Mouse (Mus musculus) lung, adult 2 months (tissue): ENCODE measurements around the gene Pam. TPM values are rescaled to one million over a fixed set of nuclear protein-coding genes. Genes with fewer than 3 reads are reported as not detected.

Source experiments
- DNase-seq: peaks from one replicate; pipeline ENCODE4 v3.0.0; 2022
- H3K4me1 ChIP-seq: fragments of 200-500 bp; 2 replicates; pipeline ENCODE4 v1.6.1; 2011; ENCODE audit warnings: low read length; ENCODE audit not compliant: control insufficient read depth, insufficient read depth
- H3K4me3 ChIP-seq: fragments of 200-500 bp; replicated peaks from 2 replicates; pipeline ENCODE3; 2011; ENCODE audit warnings: low read depth, mild to moderate bottlenecking, control low read depth, low read length; ENCODE audit errors: extremely low read depth
- CTCF ChIP-seq: fragments of 200-500 bp; IDR thresholded peaks from 2 replicates; pipeline ENCODE4 v1.5.1; 2011; ENCODE audit warnings: mild to moderate bottlenecking, low read length, control low read depth; ENCODE audit not compliant: insufficient read depth
- POLR2A ChIP-seq: fragments of 200-500 bp; IDR thresholded peaks from 2 replicates; pipeline ENCODE4 v1.6.1; 2011; ENCODE audit warnings: low read depth, mild to moderate bottlenecking, control low read depth, low read length, borderline replicate concordance; ENCODE audit errors: extremely low read depth
- WGBS: fragments of 180-500 bp; shearing (Covaris S2); methylation state at CpG from one replicate; pipeline ENCODE4 v1.1.7; 2018; 5-methylcytosine and 5-hydroxymethylcytosine counted together
- polyA plus RNA-seq: library from polyadenylated mRNA; depleted of rRNA; stranded (reverse); fragments of >200 nt; gene quantifications from 2 replicates; pipeline ENCODE4 v1.2.3, GENCODE M21; 2012

The Pam gene
- polyA plus RNA-seq, 1 experiment = 231 TPM

DNA sequence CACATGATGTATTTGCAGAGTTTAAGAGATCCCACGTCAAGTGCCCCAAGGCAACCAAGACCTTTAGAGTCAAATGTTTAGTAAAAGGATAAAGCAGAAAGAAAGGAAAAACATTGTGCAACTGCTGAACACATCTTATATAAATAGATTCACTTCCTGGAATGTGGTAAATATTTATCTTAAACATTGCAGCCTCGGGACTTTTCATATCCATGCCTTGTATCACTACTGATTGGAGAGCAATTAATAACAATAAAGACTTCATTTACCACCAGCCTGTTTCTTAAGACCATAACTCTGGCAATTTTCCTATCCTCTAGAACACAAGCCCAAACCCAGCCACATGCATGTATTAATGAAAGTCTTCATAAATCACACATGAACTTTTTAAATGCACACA lies 33.4 kb downstream of the Pam start:
- no peak for DNase-seq
- no peak overlapping the region for H3K4me3 ChIP-seq
- TF ChIP-seq POLR2A (no peak), CTCF (no peak)
- 20% methylated on average over 2 of the region's 2 CpGs for WGBS
- H3K4me1 ChIP-seq = peaks cover 15% of the 10 kb centered on the region

DNA sequence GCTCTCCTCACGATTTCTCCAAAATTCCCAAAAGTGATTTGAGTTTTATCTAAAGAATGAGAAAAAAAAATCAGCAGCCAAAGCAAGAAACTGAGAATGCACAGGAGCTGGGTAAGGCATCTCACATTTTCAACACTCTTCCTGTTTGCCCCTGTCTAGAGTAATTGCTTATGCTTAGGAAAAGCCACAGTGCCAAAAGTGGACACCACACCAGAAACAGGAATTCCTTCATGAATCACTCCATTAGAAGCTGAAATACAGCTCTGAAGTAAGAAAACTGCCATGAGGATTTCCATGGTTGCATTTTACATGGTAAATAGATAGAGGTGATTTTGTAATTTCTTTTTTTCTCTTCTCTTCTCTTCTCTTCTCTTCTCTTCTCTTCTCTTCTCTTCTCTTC lies 36.0 kb downstream of the Pam start:
- peaks cover 15% of the 10 kb centered on the region for H3K4me1 ChIP-seq

DNA sequence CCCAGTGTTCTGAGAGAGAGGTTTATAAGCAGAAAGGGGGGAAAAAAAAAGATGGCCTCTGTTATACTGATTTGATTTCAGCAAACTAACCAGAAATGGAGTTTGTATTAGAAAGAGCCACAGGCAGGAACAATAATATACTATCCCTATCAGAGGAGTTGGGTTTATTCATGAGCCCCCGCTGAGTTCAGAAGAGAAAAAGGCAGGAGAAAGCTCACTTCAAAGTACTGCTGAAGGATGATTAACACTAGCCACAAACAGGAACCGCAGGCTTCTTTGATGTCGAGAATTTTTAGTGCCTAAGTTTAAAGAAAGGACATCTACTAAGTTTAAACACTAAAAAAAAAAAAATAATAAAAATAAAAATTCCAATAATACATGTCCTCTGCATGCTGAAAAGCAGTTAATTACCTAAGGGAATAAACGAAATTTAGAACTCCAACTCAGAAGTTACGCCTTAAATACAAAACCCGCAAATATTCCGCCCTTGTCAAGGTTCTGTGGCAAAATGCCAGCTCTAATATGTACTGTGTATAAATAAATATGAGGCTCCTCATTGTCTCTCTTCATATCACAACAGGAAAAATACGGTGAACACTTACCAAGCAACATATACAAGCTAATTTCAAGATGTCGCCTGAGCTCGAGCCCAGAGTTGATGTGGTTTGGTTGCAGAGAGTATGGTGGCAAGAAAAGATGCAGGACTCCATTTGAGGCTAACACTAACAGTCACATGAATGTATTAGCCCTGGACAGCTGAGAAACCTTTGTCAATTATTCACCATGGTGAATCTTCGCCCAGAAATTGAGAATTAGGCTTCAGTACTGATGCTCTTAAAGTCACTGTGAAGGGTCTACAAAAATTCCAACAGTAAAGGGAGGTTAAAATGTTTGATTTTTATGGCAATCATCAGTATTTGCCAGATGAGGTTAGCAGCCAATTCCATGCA lies 38.2 kb downstream of the Pam start:
- H3K4me3 ChIP-seq = no peak overlapping the region
- 60% methylated on average over 11 of the region's 11 CpGs for WGBS
- peaks cover 9% of the 10 kb centered on the region; the same call in 1 of the 2 replicates for H3K4me1 ChIP-seq
- TF ChIP-seq CTCF (no peak), POLR2A (no peak)
- no peak for DNase-seq

More for the DNA sequence above, 36.0 kb downstream of the Pam start:
- WGBS = 45% methylated on average over 1 of the region's 1 CpGs
- no peak for DNase-seq
- TF ChIP-seq CTCF (no peak), POLR2A (no peak)
- H3K4me3 ChIP-seq = no peak overlapping the region

DNA sequence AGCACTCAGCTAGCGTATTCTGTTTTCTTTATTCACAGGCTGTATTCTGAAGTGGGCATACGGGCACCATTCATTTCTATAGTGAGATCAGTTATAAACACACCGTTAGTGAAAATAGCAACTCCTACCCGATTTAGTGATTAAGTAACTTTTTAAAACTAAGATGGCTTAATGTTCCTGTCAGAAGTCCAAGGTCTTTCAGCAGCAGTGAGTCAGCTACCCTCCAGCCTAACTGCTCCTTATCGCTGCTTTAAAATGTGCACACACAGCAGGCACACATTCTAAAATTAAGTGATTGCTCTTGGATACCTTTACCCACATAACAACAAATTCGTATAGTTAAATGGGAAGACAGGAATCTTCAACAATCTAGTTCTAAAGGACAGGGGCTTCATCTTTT lies 39.2 kb downstream of the Pam start:
- 57% methylated on average over 6 of the region's 6 CpGs for WGBS
- TF ChIP-seq CTCF (no peak), POLR2A (no peak)
- no peak overlapping the region for H3K4me3 ChIP-seq
- H3K4me1 ChIP-seq = peaks cover 8% of the 10 kb centered on the region; the same call in 1 of the 2 replicates
- no peak for DNase-seq

DNA sequence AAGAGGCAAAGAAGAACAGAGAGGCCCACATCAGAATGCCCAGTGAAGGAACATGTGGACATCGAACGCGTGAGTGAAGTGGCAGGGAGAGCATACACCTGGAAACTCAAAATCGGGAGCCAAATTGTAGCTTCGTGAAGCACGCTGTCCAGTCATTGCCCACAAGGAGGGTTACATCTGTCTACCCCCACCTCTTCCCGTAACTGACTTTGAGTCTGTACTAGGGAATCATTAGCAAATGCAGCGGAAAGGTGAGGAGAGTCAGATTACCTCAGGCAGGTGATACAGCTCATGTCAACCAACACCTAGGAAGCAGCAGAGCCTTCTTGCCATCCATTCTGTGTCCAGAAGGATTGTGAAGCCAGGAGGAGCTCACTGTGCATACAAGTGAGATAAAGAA lies 39.9 kb downstream of the Pam start:
- Histone ChIP-seq H3K4me3 (no peak overlapping the region), H3K4me1 (peaks cover 8% of the 10 kb centered on the region; the same call in 1 of the 2 replicates)
- TF ChIP-seq POLR2A (no peak), CTCF (no peak)
- no peak for DNase-seq
- WGBS = 95% methylated on average over 8 of the region's 8 CpGs

DNA sequence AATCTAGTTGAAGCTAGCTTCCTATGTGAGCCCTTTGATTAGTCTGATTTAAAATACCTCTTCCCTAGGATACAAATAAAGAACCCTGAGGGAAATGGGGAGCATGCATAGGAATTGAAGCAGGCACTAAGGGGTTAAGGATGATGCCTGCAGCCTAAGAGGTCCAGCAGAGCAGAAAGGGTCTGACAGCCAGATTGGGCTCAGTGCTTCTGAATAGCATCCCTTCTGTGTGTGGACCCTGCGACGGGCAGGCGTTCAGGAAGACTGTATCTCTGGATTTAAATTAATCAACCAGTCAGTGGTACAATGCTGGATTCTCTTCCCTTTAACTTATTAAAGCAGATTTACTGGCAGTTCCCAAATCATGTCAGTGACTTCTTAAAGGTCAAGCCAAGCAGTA lies 41.5 kb downstream of the Pam start:
- 86% methylated on average over 3 of the region's 3 CpGs for WGBS
- 0 out of 2 replicates have a peak, but pooled peaks cover 2% of the 10 kb centered on the region for H3K4me1 ChIP-seq
- no peak for DNase-seq
- TF ChIP-seq POLR2A (no peak), CTCF (no peak)
- H3K4me3 ChIP-seq = no peak overlapping the region

DNA sequence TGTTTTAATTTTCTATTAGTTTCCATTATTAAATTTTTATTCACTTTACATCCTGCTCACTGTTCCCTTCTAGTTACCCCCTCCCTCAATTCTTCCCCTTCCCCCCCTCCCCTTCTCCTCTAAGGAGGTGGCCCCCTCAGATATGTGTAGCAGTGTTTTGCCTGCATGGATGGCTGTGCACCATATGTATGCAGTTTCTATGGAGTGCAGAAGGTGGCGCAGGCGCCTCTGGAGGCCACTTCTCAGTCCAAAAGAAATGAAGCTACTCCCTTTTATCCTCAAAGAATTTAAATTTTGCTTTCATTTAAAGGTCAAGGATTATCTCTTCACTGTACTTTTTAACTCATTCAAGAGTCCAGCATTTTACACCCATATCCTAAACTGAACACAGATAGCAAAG lies 42.0 kb downstream of the Pam start:
- WGBS = 100% methylated on average over 2 of the region's 2 CpGs
- no peak for TF ChIP-seq CTCF
- TF ChIP-seq POLR2A = no peak
- DNase-seq = no peak
- Histone ChIP-seq H3K4me3 (no peak overlapping the region), H3K4me1 (0 out of 2 replicates have a peak, but pooled peaks cover 2% of the 10 kb centered on the region)

DNA sequence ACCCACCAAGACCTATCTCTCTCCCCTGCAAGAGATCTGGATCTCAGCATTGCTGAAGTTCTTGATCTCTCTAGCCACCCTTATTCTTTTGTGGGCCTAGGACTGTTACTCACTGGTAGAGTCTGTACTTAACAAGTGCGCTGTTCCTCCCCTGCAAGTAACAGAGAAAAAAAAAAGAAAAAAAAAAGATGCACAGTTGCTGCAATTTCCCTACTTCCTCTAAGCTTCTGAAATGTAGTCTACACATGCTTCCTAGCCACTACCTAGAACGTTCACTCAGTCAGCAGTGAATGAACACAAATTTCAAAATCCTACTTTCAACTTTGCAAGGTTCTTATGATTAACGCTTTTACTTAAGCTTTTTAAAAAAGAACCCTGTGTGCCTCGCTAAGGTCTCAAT lies 42.7 kb downstream of the Pam start:
- H3K4me3 ChIP-seq = no peak overlapping the region
- TF ChIP-seq POLR2A (no peak), CTCF (no peak)
- H3K4me1 ChIP-seq = peaks cover 5% of the 10 kb centered on the region; the same call in 1 of the 2 replicates
- DNase-seq = no peak
- WGBS = 90% methylated on average over 4 of the region's 4 CpGs

DNA sequence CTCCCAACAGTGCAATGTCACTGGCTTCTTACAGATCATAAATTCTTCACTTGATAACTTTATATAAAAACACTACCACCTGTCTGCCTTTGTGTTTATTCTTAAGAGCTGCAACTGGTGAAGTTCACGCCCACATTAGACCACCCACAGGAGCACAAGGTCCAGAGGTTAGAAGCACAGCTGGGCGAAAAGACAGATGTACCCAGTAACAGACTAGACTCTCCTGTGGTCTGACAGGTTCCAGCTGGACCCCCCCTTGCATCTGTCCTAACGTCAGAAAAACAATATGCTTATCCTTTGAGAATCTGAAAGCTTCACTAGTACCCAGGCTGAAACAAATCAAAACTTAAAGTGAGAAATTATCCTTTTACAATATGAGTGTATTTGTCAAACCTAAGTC lies 44.4 kb downstream of the Pam start:
- WGBS = 64% methylated on average over 3 of the region's 3 CpGs
- H3K4me1 ChIP-seq = peaks cover 3% of the 10 kb centered on the region; the same call in 1 of the 2 replicates
- H3K4me3 ChIP-seq = no peak overlapping the region
- TF ChIP-seq CTCF (no peak), POLR2A (no peak)
- DNase-seq = no peak

DNA sequence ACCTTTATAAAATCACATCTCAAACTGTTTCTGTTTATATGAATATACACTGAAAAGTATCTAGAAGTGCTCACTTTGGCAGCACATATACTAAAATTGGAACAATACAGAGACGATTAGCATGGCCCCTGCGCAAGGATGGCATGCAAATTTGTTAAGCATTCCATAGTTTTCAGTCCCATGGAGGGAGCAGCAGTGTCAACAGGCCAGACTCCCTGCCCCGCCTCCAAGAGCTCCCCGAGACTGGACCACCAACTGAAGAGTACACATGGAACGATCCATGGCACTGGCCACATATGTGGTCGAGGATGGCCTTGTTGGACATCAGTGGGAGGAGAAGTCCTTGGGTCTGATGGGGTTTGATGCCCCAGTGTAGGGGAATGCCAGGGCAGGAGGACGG lies 45.7 kb downstream of the Pam start:
- WGBS = 92% methylated on average over 7 of the region's 7 CpGs
- no peak for DNase-seq

DNA sequence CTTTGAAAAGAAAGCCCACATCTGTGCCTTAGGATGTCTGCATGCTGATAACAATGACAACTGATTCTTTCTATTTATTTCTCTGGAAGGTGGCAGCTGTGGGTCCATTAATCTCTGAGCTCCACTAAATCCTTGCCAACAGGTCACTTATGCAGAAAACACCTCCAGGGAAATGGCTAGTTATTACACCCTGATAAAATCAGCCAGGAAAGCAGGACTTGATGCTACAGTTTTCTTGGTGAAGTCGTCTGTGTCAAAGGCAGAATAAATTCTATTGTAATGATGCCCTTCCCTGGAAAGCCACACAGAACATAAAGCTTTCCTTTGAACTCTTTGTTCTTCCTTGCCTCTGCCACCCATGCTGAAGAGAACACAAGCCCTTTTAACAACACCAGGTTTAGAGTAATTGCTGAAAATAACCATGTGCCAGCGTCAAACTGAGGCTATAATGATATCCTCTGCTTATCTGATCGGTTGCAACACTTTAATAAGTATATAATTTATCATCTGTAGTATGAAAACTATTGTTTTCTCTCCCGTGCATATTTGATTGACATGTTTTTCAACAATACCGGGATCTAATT lies 47.1 kb downstream of the Pam start:
- Histone ChIP-seq H3K4me1 (peaks cover 3% of the 10 kb centered on the region; the same call in 1 of the 2 replicates), H3K4me3 (no peak overlapping the region)
- no peak for TF ChIP-seq CTCF
- no peak for TF ChIP-seq POLR2A
- DNase-seq = no peak
- WGBS = 45% methylated on average over 5 of the region's 5 CpGs

More for the DNA sequence above, 45.7 kb downstream of the Pam start:
- TF ChIP-seq CTCF (no peak), POLR2A (no peak)
- Histone ChIP-seq H3K4me3 (no peak overlapping the region), H3K4me1 (peaks cover 3% of the 10 kb centered on the region; the same call in 1 of the 2 replicates)
